Mouse (Mus musculus) embryonic fibroblast, embryonic 13.5 days (primary cell): Measurements from ENCODE around the gene Spcs2.

Experiments used
- CTCF ChIP-seq: IDR thresholded peaks from 2 replicates; pipeline ENCODE4 v1.5.1; 2011; ENCODE audit warnings: mild to moderate bottlenecking, control low read depth, low read length, moderate library complexity, borderline replicate concordance; ENCODE audit not compliant: insufficient read depth
- POLR2A ChIP-seq: IDR thresholded peaks from 2 replicates; pipeline ENCODE4 v1.6.1; 2011; ENCODE audit warnings: low read depth, mild to moderate bottlenecking, control low read depth, low read length, moderate library complexity

DNA sequence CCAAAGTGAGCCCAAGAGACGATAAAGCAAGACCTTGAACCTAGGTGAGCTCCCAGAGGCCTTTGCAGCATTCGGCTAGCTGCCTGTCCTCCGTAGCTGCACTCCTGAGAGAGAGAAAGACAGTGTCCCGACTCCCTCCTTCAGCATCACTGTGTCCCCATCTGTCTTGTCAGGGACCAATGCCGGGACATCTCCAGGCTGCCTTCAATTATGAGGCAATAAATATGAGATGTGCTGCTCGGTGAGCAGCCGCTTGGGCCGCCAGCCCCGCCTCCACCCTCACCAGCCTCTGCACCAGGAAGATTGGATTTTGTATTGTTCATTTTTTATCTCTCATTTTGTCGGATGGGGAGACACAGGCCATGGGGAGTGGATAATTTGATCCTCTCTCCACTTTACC lies 72.4 kb downstream of the Spcs2 start:
- no peak for TF ChIP-seq POLR2A
- TF ChIP-seq CTCF: no peak
